Mouse (Mus musculus) Patski (cell line): ENCODE results near the gene Arid1a. TPM values are rescaled to one million over a fixed set of nuclear protein-coding genes. Genes with fewer than 3 reads are reported as not detected.
A peak's percentile ranks its signal among the peaks of the same experiment; 100 is the strongest.

Experiments used
- ATAC-seq: fragments of 100-300 bp; one replicate; pipeline ENCODE4 v1.8.0; 2021
- CTCF ChIA-PET: fragments of 350-600 bp; sonication (Branson Sonifier 250); formaldehyde crosslinking; loops from one replicate; lab custom pipeline; 2022; ENCODE audit warnings: inconsistent platforms; lab: Charles Lee
- POLR2A ChIA-PET: fragments of 350-600 bp; sonication (Branson Sonifier 250); formaldehyde crosslinking; loops from one replicate; lab custom pipeline; 2022; ENCODE audit warnings: antibody characterized with exemption, inconsistent platforms; lab: Charles Lee
- DNase-seq: peaks from one replicate; pipeline ENCODE4 v3.0.0-alpha.2; 2011; ENCODE audit warnings: low read depth, low spot score
- H3K27me3 ChIP-seq: fragments of 371-371 bp; one replicate; pipeline ENCODE4 v1.5.1; 2021
- CTCF ChIP-seq: fragments of 100-300 bp; IDR thresholded peaks from one replicate; pipeline ENCODE4 v1.5.1; 2021
- in situ Hi-C: fragments of 300-500 bp; cut with MboI; formaldehyde crosslinking; loops from 3 replicates; pipeline ENCODE4 v1.11.1; 2018; ENCODE audit warnings: low pct_unique_long_range_greater_than_20kb, mixed read lengths
- polyA plus RNA-seq: library from polyadenylated mRNA; unstranded; gene quantifications from one replicate; pipeline ENCODE4 v1.2.3, GENCODE M21; 2021

The Arid1a gene
- polyA plus RNA-seq, 1 experiment from 2014 or later: 33.2 TPM

GRCm38 (mm10) chr4:133671881-133672844 is 84.4 kb downstream of the Arid1a start, which contains the start of gene Pigv:
Pigv (minus strand) TSS chr4:133672647.
- CTCF ChIA-PET: interaction anchor here (0.9 to 1.2 kb wide), 3 partner anchors 79 to 143 kb away, joined by 3 to 5 read pairs (median 4); no protein-coding TSS in a partner anchor
- POLR2A ChIA-PET: interaction anchor here (1.1 to 2.3 kb wide), 5 partner anchors 15 to 102 kb away, joined by 3 to 21 read pairs (median 6); partner anchors contain the start of gene Arid1a
- in situ Hi-C loops: loop anchor here (5.0 kb wide), 2 partner anchors 85 to 155 kb away; partner anchors contain the start of gene Arid1a
- ATAC-seq (peak; percentile 70), DNase-seq (no peak)
- TF ChIP-seq CTCF: no peak
- no peaks in the 10 kb centered on the region for H3K27me3 ChIP-seq

GRCm38 (mm10) chr4:133671184-133671880 is 85.2 kb downstream of the Arid1a start:
- no peak for TF ChIP-seq CTCF
- in situ Hi-C loops: loop anchor here (5.0 kb wide), 2 partner anchors 86 to 156 kb away; partner anchors contain the start of gene Arid1a
- ChIA-PET CTCF (interaction anchor here (0.9 to 1.2 kb wide), 3 partner anchors 80 to 144 kb away, joined by 3 to 5 read pairs (median 4); no protein-coding TSS in a partner anchor), POLR2A (interaction anchor here (0.6 to 2.3 kb wide), 3 partner anchors 77 to 85 kb away, joined by 3 to 21 read pairs (median 6); partner anchors contain the start of gene Arid1a)
- ATAC-seq: no peak
- H3K27me3 ChIP-seq: no peaks in the 10 kb centered on the region
- DNase-seq: no peak

- no peaks in the 10 kb centered on the region for H3K27me3 ChIP-seq
- no peak for DNase-seq
- no peak for ATAC-seq
- TF ChIP-seq CTCF: no peak
- ChIA-PET CTCF (interaction anchor here (0.8 to 2.8 kb wide), 8 partner anchors 8 to 159 kb away, joined by 3 to 14 read pairs (median 4); partner anchors contain the start of gene Zdhhc18), POLR2A (interaction anchor here (1.0 kb wide), 1 partner anchor 66 kb away, joined by 3 read pairs; no protein-coding TSS in a partner anchor)
- in situ Hi-C loops: loop anchor here (5.0 kb wide), 2 partner anchors 88 to 158 kb away; partner anchors contain the start of gene Arid1a
Observed at GRCm38 (mm10) chr4:133669652-133670210, 86.8 kb downstream of the Arid1a start.

- CTCF ChIA-PET: interaction anchor here (1.5 to 2.8 kb wide), 4 partner anchors 12 to 76 kb away, joined by 4 to 10 read pairs (median 6); partner anchors contain the start of gene Zdhhc18
- no peaks in the 10 kb centered on the region for H3K27me3 ChIP-seq
- no peak for TF ChIP-seq CTCF
- ATAC-seq (no peak), DNase-seq (no peak)
- in situ Hi-C loops: no loop called here
- POLR2A ChIA-PET: no interaction called here
Observed at GRCm38 (mm10) chr4:133668537-133668936, 88.0 kb downstream of the Arid1a start.

DNA sequence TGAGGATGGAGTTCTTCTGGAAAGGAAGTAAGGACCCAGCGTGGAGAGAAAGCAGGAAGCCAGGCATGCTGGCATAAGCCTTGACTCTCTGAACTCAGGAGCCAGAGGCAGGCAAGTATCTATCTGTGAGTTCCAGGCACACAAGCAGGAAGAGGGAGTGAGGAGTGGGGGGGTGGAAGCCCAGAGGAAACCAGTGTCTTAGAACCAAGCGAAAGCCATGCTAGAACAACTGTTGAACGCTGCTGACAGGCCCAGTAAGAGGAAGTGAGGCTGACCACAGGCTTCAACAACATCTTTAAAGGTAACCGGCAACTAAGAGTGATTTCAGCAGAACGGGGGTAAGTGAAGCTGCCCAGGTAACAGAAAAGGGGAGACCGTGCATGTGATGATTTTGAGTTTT is 90.4 kb downstream of the Arid1a start:
- no peak for TF ChIP-seq CTCF
- ChIA-PET POLR2A (no interaction called here), CTCF (no interaction called here)
- ATAC-seq: no peak
- in situ Hi-C loops: no loop called here
- H3K27me3 ChIP-seq: no peaks in the 10 kb centered on the region
- no peak for DNase-seq

DNA sequence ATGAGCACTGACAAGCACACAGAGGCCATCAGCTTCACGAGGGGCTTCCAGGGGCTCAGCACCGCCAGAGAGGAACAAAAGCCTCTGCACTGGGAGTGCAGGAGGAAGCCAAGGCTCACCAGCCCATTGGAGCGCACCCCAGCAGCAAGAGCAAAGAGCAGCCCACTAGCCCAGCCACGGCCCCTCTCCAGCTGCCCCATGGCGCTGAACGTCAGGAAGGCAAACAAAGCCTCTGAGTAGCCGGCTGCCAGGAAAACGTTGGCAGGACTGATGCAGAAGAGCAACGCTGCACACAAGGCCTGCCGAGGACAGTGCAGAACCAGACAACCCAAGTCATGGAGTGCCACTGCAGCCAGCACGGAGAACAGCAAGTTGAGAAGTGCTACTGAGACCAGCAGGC is 91.5 kb downstream of the Arid1a start:
- in situ Hi-C loops: no loop called here
- no peak for ATAC-seq
- CTCF ChIA-PET: no interaction called here
- POLR2A ChIA-PET: no interaction called here
- TF ChIP-seq CTCF: no peak
- no peaks in the 10 kb centered on the region for H3K27me3 ChIP-seq
- no peak for DNase-seq

GRCm38 (mm10) chr4:133662945-133663344 is 93.6 kb downstream of the Arid1a start:
- H3K27me3 ChIP-seq: no peaks in the 10 kb centered on the region
- ATAC-seq: no peak
- ChIA-PET POLR2A (interaction anchor here (0.7 kb wide), 1 partner anchor 10 kb away, joined by 4 read pairs; no protein-coding TSS in a partner anchor), CTCF (no interaction called here)
- DNase-seq: no peak
- TF ChIP-seq CTCF: no peak
- in situ Hi-C loops: no loop called here

- TF ChIP-seq CTCF: no peak
- H3K27me3 ChIP-seq: no peaks in the 10 kb centered on the region
- ATAC-seq (no peak), DNase-seq (no peak)
- in situ Hi-C loops: no loop called here
- ChIA-PET POLR2A (interaction anchor here (0.7 kb wide), 1 partner anchor 11 kb away, joined by 4 read pairs; no protein-coding TSS in a partner anchor), CTCF (no interaction called here)
Observed at GRCm38 (mm10) chr4:133662421-133662820, 94.1 kb downstream of the Arid1a start.
